Mouse (Mus musculus) effector memory CD4-positive, alpha-beta T cell, adult 5 months (primary cell): ENCODE data around the gene Tbpl2. TPM values are rescaled to one million over a fixed set of nuclear protein-coding genes. Genes with fewer than 3 reads are reported as not detected.

Experiments
- polyA plus RNA-seq: library from polyadenylated mRNA; unstranded; fragments of 100-300 nt; shearing (Covaris generic); gene quantifications from one replicate; pipeline ENCODE4 v1.2.1, GENCODE M21; 2017

Tbpl2 gene
- not detected for polyA plus RNA-seq

GRCm38 (mm10) chr2:24096495-24096894 lies at the start of gene Tbpl2:
Gene Tbpl2 (minus strand): TSS chr2:24096595.

GRCm38 (mm10) chr2:24049344-24049990 lies 46.9 kb downstream of the Tbpl2 start, which contains the start of gene Hnmt:
Gene Hnmt (minus strand): TSS chr2:24049394.

Other genes with a start within 250 kb of the Tbpl2 start
- not detected for gene Hnmt, start 47.2 kb downstream of the Tbpl2 start, polyA plus RNA-seq
- not detected for gene Il1f8, start 56.6 kb upstream of the Tbpl2 start, polyA plus RNA-seq
- gene Il1f9, start 89.9 kb upstream of the Tbpl2 start, polyA plus RNA-seq = not detected
- not detected for gene Il1f6, start 118.8 kb upstream of the Tbpl2 start, polyA plus RNA-seq
- gene Il1f5, start 180.4 kb upstream of the Tbpl2 start, polyA plus RNA-seq = not detected
- gene Il1f10, start 194.6 kb upstream of the Tbpl2 start, polyA plus RNA-seq = not detected
- 0.60 TPM for gene Il1rn, start 240.3 kb upstream of the Tbpl2 start, polyA plus RNA-seq